Mouse (Mus musculus): ENCODE measurements around the gene Rnf207.

DNA sequence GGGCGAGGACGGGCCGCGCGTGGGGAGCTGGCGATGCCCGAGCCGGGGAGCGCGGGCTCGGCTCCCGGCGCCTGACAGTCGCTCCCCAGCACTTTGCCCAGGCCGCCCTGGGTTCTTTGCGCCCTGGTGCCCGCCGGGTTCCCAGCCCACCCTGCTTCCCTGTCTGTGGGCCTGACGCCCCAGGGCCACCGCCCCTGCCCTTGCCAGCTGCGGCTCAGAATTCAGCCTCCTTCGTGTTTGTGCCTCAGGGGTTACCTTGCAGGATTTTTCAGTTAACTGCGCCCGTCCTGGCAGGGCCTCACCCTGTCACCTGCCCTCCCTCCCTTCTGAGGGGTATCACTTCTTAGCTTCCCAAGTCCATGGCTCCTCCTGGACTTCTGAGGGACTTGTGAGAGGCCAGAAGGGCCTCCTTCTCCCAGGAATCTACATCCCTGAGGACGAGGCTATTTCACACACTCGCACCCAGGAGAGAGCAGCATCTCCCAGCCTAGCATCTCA, 20.5 kb upstream of the Rnf207 start:
- TF ChIP-seq CTCF (IDR thresholded peaks at IDR 0.05; ENCODE audit: low read depth, low read length) (no peak), POLR2A (IDR thresholded peaks at IDR 0.05; ENCODE audit: borderline replicate concordance, low read depth, low read length) (no peak)

All from bone marrow macrophage, adult 2 months (primary cell).